Mouse (Mus musculus) C2C12 (cell line): Measurements from ENCODE around the gene Dock4.

Source experiments
- CTCF ChIP-seq: IDR thresholded peaks from one replicate; pipeline ENCODE4 v1.5.1; 2011; ENCODE audit not compliant: control insufficient read depth, insufficient read depth, insufficient read length
- MYOD1 ChIP-seq: IDR thresholded peaks from one replicate; pipeline ENCODE4 v1.6.1; 2011; ENCODE audit warnings: low read depth; ENCODE audit not compliant: control insufficient read depth, insufficient read length
- MYOG ChIP-seq: IDR thresholded peaks from one replicate; pipeline ENCODE4 v1.6.1; 2011; ENCODE audit not compliant: control insufficient read depth, insufficient read length; ENCODE audit errors: extremely low read depth

GRCm38 (mm10) chr12:40538780-40539179 is 93.0 kb downstream of the Dock4 start:
- TF ChIP-seq CTCF (no peak), MYOD1 (no peak), MYOG (no peak)
